Comparison of ENCODE assay signal across 24 mouse cellular contexts in the genomic region with DNA sequence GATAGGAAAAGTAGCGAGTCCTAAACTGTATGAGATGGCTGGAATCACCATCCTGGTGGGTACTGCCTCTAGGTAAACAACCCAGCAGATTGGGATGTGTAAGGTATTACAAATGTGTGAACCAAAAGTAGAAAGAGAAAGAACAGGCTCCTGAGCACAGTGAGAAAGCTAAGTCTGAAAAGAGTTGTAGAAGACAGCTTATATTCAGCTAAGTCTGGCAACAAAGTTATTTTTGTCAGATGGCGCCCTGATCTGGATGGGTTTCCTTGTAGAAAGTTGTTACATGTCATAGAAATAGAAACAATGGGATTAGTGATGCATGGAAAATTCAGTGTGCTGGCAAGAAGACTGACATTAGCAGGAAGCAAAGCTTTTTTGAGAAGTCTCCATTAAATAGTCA. TPM values are rescaled to one million over a fixed set of nuclear protein-coding genes. Genes with fewer than 3 reads are reported as not detected.
DNase-seq lines count a peak whose midpoint lies in the region; ATAC-seq lines count a peak whose summit lies in the region.
"Had no signal": no experiment of that assay in that cellular context is flagged by ENCODE, and none has a peak within 500 bp of the region (broad histone marks: within the 10 kb centered on the region; RNA-seq: fewer than 3 reads in every experiment).

No protein-coding gene starts in this region.

- no peaks in the 10 kb centered on the region for H3K4me1 ChIP-seq in forebrain, embryonic 16.5 days (replicated peaks; ENCODE audit: control insufficient read depth, insufficient read depth, low read length)
- H3K4me1 ChIP-seq in forebrain, embryonic 13.5 days: peaks cover 4% of the 10 kb centered on the region; the same call in 1 of the 2 replicates
- H3K4me1 ChIP-seq: heart, embryonic 13.5 days; limb, embryonic 10.5 days had no signal

- H3K4me2 ChIP-seq in forebrain, embryonic 16.5 days (ENCODE audit: low read length): no peak overlapping the region
- H3K4me2 ChIP-seq in forebrain, embryonic 13.5 days: no peak overlapping the region
- H3K4me2 ChIP-seq: embryonic facial prominence, embryonic 12.5 days; heart, embryonic 13.5 days; liver, embryonic 11.5 days; lung, embryonic 14.5 days; midbrain, embryonic 11.5 days had no signal

- H3K9ac ChIP-seq in forebrain, embryonic 16.5 days (replicated peaks; ENCODE audit: low read depth, low read length): no peak overlapping the region
- no peak overlapping the region for H3K9ac ChIP-seq in forebrain, embryonic 13.5 days
- H3K9ac ChIP-seq: embryonic facial prominence, embryonic 12.5 days; heart, embryonic 13.5 days; lung, embryonic 14.5 days had no signal

- no peaks in the 10 kb centered on the region for H3K9me3 ChIP-seq in forebrain, embryonic 16.5 days (ENCODE audit: control insufficient read depth, low read length)
- no peaks in the 10 kb centered on the region for H3K9me3 ChIP-seq in forebrain, embryonic 13.5 days (replicated peaks)
- H3K9me3 ChIP-seq: embryonic facial prominence, embryonic 12.5 days; heart, embryonic 13.5 days; limb, embryonic 10.5 days had no signal

- H3K36me3 ChIP-seq in forebrain, embryonic 16.5 days (ENCODE audit: control insufficient read depth, insufficient read depth): no peaks in the 10 kb centered on the region
- no peaks in the 10 kb centered on the region for H3K36me3 ChIP-seq in forebrain, embryonic 13.5 days (ENCODE audit: poor library complexity, severe bottlenecking)
- H3K36me3 ChIP-seq: embryonic facial prominence, embryonic 12.5 days; heart, embryonic 13.5 days; limb, embryonic 10.5 days had no signal

- WGBS in forebrain, embryonic 16.5 days: 46% methylated on average over 2 of the region's 2 CpGs
- WGBS in forebrain, embryonic 13.5 days: 49% methylated on average over 2 of the region's 2 CpGs

- DNase-seq in right cerebral cortex, adult 2 months (ENCODE audit: low spot score in 2 of 2): peak; percentile 15 to 32
- DNase-seq in right cerebral cortex, postnatal 4 days: no peak
- DNase-seq in left cerebral cortex, adult 9 months (ENCODE audit: low spot score in 2 of 2): peak; percentile 37 to 48
- DNase-seq in retina, postnatal 1 day: no peak
- DNase-seq in heart, postnatal 4 days: no peak
- DNase-seq: adrenal gland, adult 2 months; cerebellum, adult 8-10 months; gastrocnemius, adult 2 months; kidney, adult 9 months; kidney, postnatal 4 days; lung, embryonic 14.5 days; lung, postnatal 4 days; thymus, postnatal 4 days had no signal

- no peak overlapping the region for H3K27ac ChIP-seq in forebrain, embryonic 16.5 days (ENCODE audit: low read length)
- H3K27ac ChIP-seq in forebrain, embryonic 13.5 days: no peak overlapping the region
- H3K27ac ChIP-seq: embryonic facial prominence, embryonic 12.5 days; gastrocnemius, adult 2 months; heart, embryonic 13.5 days; limb, embryonic 10.5 days had no signal

- no peaks in the 10 kb centered on the region for H3K27me3 ChIP-seq in forebrain, embryonic 16.5 days (replicated peaks; ENCODE audit: control insufficient read depth, insufficient read depth, low read length)
- H3K27me3 ChIP-seq in forebrain, embryonic 13.5 days: no peaks in the 10 kb centered on the region
- H3K27me3 ChIP-seq: embryonic facial prominence, embryonic 12.5 days; heart, embryonic 13.5 days had no signal

- H3K4me3 ChIP-seq in forebrain, embryonic 16.5 days (replicated peaks; ENCODE audit: low read length): no peak overlapping the region
- no peak overlapping the region for H3K4me3 ChIP-seq in forebrain, embryonic 13.5 days
- H3K4me3 ChIP-seq: embryonic facial prominence, embryonic 12.5 days; gastrocnemius, adult 2 months; heart, embryonic 13.5 days; limb, embryonic 10.5 days had no signal

- ATAC-seq in forebrain, embryonic 16.5 days: peak; percentile 18; the same call in 1 of the 2 replicates
- no peak for ATAC-seq in forebrain, embryonic 13.5 days
- no peak for ATAC-seq in monocyte, adult 5-6 weeks (replicated peaks; ENCODE audit: insufficient number of reproducible peaks, low FRiP score, low TSS enrichment, poor library complexity, severe bottlenecking)

RNA-seq across cellular contexts. Expression of a gene that starts 59.5 kb away (rescaled TPM):
- 4.6 and 6.5 TPM in 2 replicates for polyA plus RNA-seq in forebrain, embryonic 16.5 days (2015; fragmentation: Nextera tagmentation; extraction: Ambion mirVana)
- polyA plus RNA-seq in forebrain, embryonic 13.5 days (2015; fragmentation: Nextera tagmentation; extraction: Ambion mirVana): 4.6 and 5.9 TPM in 2 replicates
- not detected in 3 replicates for total RNA-seq in monocyte, adult 5-6 weeks (2017)
- under 1 TPM; 0.21 to 0.34 TPM for total RNA-seq in heart, postnatal 4 days (2021)
- total RNA-seq: adrenal gland, adult 2 months; common myeloid progenitor, adult 5-6 weeks; gastrocnemius, adult 2 months; granulocyte monocyte progenitor cell, adult 5-6 weeks; hematopoietic stem cell, adult 5-6 weeks had no signal
- polyA plus RNA-seq: adrenal gland, adult 2 months; lung, embryonic 14.5 days had no signal

Comparison
In these comparisons a context has a peak if more than half of its experiments do, and no peak if none do; other contexts are left out.
1. DNase-seq: peak in right cerebral cortex, adult 2 months (2 of 2) and left cerebral cortex, adult 9 months (2 of 2); none in right cerebral cortex, postnatal 4 days (single experiment), retina, postnatal 1 day (single experiment) and heart, postnatal 4 days (single experiment).